Mouse (Mus musculus) embryonic facial prominence, embryonic 10.5 days (tissue): ENCODE data around the gene Rbms3. TPM values are rescaled to one million over a fixed set of nuclear protein-coding genes. Genes with fewer than 3 reads are reported as not detected.

Source experiments
- DNase-seq: peaks from one replicate; pipeline ENCODE4 v3.0.0-alpha.2; 2017; ENCODE audit warnings: low spot score
- H3K27ac ChIP-seq: fragments of 300-500 bp; sonication (generic); replicated peaks from 2 replicates; pipeline ENCODE4 v1.5.1; 2016; ENCODE audit warnings: mild to moderate bottlenecking
- H3K27me3 ChIP-seq: fragments of 300-500 bp; sonication (generic); replicated peaks from 2 replicates; pipeline ENCODE4 v1.6.1; 2016; ENCODE audit warnings: low read depth, mild to moderate bottlenecking; ENCODE audit not compliant: poor library complexity, severe bottlenecking
- H3K36me3 ChIP-seq: fragments of 300-500 bp; sonication (generic); replicated peaks from 2 replicates; pipeline ENCODE4 v1.6.1; 2016; ENCODE audit warnings: mild to moderate bottlenecking, moderate library complexity
- H3K4me1 ChIP-seq: fragments of 300-500 bp; sonication (generic); 2 replicates; pipeline ENCODE4 v1.6.1; 2016
- H3K4me3 ChIP-seq: fragments of 300-500 bp; sonication (generic); 2 replicates; pipeline ENCODE4 v1.5.1; 2016; ENCODE audit warnings: mild to moderate bottlenecking, moderate library complexity
- H3K9me3 ChIP-seq: fragments of 300-500 bp; sonication (generic); 2 replicates; pipeline ENCODE4 v1.6.1; 2016; ENCODE audit warnings: mild to moderate bottlenecking
- WGBS: fragments of 180-500 bp; shearing (Covaris S2); methylation state at CpG from one replicate; pipeline ENCODE4 v1.1.7; 2016; 5-methylcytosine and 5-hydroxymethylcytosine counted together
- polyA plus RNA-seq: library from polyadenylated mRNA; unstranded; fragments of >200 nt; fragmentation: Nextera tagmentation; extraction: Ambion mirVana; gene quantifications from 2 replicates; pipeline ENCODE4 v1.2.1, GENCODE M21; 2016

Rbms3 gene
- polyA plus RNA-seq, 1 experiment from 2014 or later: 29.9 TPM

- H3K27me3 ChIP-seq: no peaks in the 10 kb centered on the region
- H3K4me1 ChIP-seq: peaks cover 5% of the 10 kb centered on the region; the same call in 1 of the 2 replicates
- no peak overlapping the region for H3K4me3 ChIP-seq
- no peaks in the 10 kb centered on the region for H3K9me3 ChIP-seq
- DNase-seq: no peak
- no peak overlapping the region for H3K27ac ChIP-seq
- 73% methylated on average over 15 of the region's 15 CpGs for WGBS
- H3K36me3 ChIP-seq: no peaks in the 10 kb centered on the region
Measured at GRCm38 (mm10) chr9:117291066-117291850, 338.5 kb downstream of the Rbms3 start.

GRCm38 (mm10) chr9:117274846-117275245 is 354.9 kb downstream of the Rbms3 start:
- 86% methylated on average over 12 of the region's 12 CpGs for WGBS

GRCm38 (mm10) chr9:117259614-117260013 is 370.1 kb downstream of the Rbms3 start:
- no peak for DNase-seq
- Histone ChIP-seq H3K27me3 (peaks cover 6% of the 10 kb centered on the region; the same call in 1 of the 2 replicates), H3K36me3 (no peaks in the 10 kb centered on the region), H3K9me3 (no peaks in the 10 kb centered on the region), H3K4me1 (no peaks in the 10 kb centered on the region), H3K27ac (no peak overlapping the region), H3K4me3 (no peak overlapping the region)
- WGBS: 88% methylated on average over 5 of the region's 5 CpGs

More at GRCm38 (mm10) chr9:117274846-117275245, 354.9 kb downstream of the Rbms3 start:
- Histone ChIP-seq H3K4me3 (no peak overlapping the region), H3K27ac (no peak overlapping the region), H3K27me3 (no peaks in the 10 kb centered on the region), H3K4me1 (no peaks in the 10 kb centered on the region), H3K9me3 (no peaks in the 10 kb centered on the region), H3K36me3 (no peaks in the 10 kb centered on the region)
- no peak for DNase-seq

GRCm38 (mm10) chr9:117253361-117253760 is 376.4 kb downstream of the Rbms3 start:
- peaks cover 19% of the 10 kb centered on the region for H3K27me3 ChIP-seq
- H3K36me3 ChIP-seq: no peaks in the 10 kb centered on the region
- DNase-seq: peak; percentile 16
- peaks cover 40% of the 10 kb centered on the region for H3K4me1 ChIP-seq
- no peaks in the 10 kb centered on the region for H3K9me3 ChIP-seq
- 45% methylated on average over 11 of the region's 11 CpGs for WGBS
- peak overlapping the region; percentile 68; the same call in 1 of the 2 replicates for H3K4me3 ChIP-seq
- no peak overlapping the region for H3K27ac ChIP-seq

GRCm38 (mm10) chr9:117252411-117252861 is 377.3 kb downstream of the Rbms3 start:
- DNase-seq: peak; percentile 66
- under 1% methylated on average over 10 of the region's 10 CpGs for WGBS
- Histone ChIP-seq H3K36me3 (no peaks in the 10 kb centered on the region), H3K9me3 (no peaks in the 10 kb centered on the region), H3K4me1 (peaks cover 46% of the 10 kb centered on the region), H3K4me3 (peak overlapping the region; percentile 68), H3K27ac (peak overlapping the region; percentile 89), H3K27me3 (peaks cover 19% of the 10 kb centered on the region)

- WGBS: under 1% methylated on average over 29 of the region's 29 CpGs
- Histone ChIP-seq H3K4me3 (peak overlapping the region; percentile 68), H3K27me3 (peaks cover 19% of the 10 kb centered on the region), H3K36me3 (no peaks in the 10 kb centered on the region), H3K9me3 (no peaks in the 10 kb centered on the region), H3K27ac (peak overlapping the region; percentile 89), H3K4me1 (peaks cover 53% of the 10 kb centered on the region)
- peak; percentile 75 for DNase-seq
Measured at GRCm38 (mm10) chr9:117251521-117252368, 378.0 kb downstream of the Rbms3 start.

GRCm38 (mm10) chr9:117250831-117251165 is 378.9 kb downstream of the Rbms3 start:
- Histone ChIP-seq H3K9me3 (no peaks in the 10 kb centered on the region), H3K27me3 (peaks cover 19% of the 10 kb centered on the region), H3K36me3 (no peaks in the 10 kb centered on the region), H3K4me1 (peaks cover 63% of the 10 kb centered on the region), H3K27ac (peak overlapping the region; percentile 89), H3K4me3 (peak overlapping the region; percentile 68)
- peak; percentile 56 for DNase-seq
- 2% methylated on average over 2 of the region's 2 CpGs for WGBS

GRCm38 (mm10) chr9:117250036-117250830 is 379.5 kb downstream of the Rbms3 start:
- Histone ChIP-seq H3K9me3 (no peaks in the 10 kb centered on the region), H3K27me3 (peaks cover 19% of the 10 kb centered on the region), H3K36me3 (no peaks in the 10 kb centered on the region), H3K4me1 (peaks cover 63% of the 10 kb centered on the region), H3K27ac (peak overlapping the region; percentile 89), H3K4me3 (peak overlapping the region; percentile 68)
- 27% methylated on average over 13 of the region's 13 CpGs for WGBS
- no peak for DNase-seq

GRCm38 (mm10) chr9:117247311-117247980 is 382.3 kb downstream of the Rbms3 start:
- no peak for DNase-seq
- WGBS: 38% methylated on average over 5 of the region's 5 CpGs
- Histone ChIP-seq H3K4me3 (no peak overlapping the region), H3K9me3 (no peaks in the 10 kb centered on the region), H3K27ac (peak overlapping the region; percentile 8; the same call in 1 of the 2 replicates), H3K36me3 (no peaks in the 10 kb centered on the region), H3K27me3 (no peaks in the 10 kb centered on the region), H3K4me1 (peaks cover 51% of the 10 kb centered on the region)

GRCm38 (mm10) chr9:117246173-117246572 is 383.5 kb downstream of the Rbms3 start:
- Histone ChIP-seq H3K27ac (peak overlapping the region; percentile 75), H3K4me1 (peaks cover 48% of the 10 kb centered on the region), H3K36me3 (peaks cover 8% of the 10 kb centered on the region), H3K9me3 (no peaks in the 10 kb centered on the region), H3K27me3 (no peaks in the 10 kb centered on the region), H3K4me3 (no peak overlapping the region)
- peak; percentile 59 for DNase-seq
- 64% methylated on average over 12 of the region's 12 CpGs for WGBS

- H3K36me3 ChIP-seq: peaks cover 15% of the 10 kb centered on the region
Measured at GRCm38 (mm10) chr9:117243365-117243764, 386.3 kb downstream of the Rbms3 start.

More at GRCm38 (mm10) chr9:117243365-117243764, 386.3 kb downstream of the Rbms3 start:
- Histone ChIP-seq H3K27ac (no peak overlapping the region), H3K27me3 (no peaks in the 10 kb centered on the region), H3K4me1 (peaks cover 23% of the 10 kb centered on the region), H3K4me3 (no peak overlapping the region), H3K9me3 (no peaks in the 10 kb centered on the region)
- 92% methylated on average over 7 of the region's 7 CpGs for WGBS
- DNase-seq: no peak
